Mouse (Mus musculus) stomach, postnatal 0 days (tissue): ENCODE results near the gene Gm49396. TPM values are rescaled to one million over a fixed set of nuclear protein-coding genes. Genes with fewer than 3 reads are reported as not detected.

Experiments
- ATAC-seq: fragments of 200-750 bp; cut with Nextera tagmentation; 2 replicates; pipeline ENCODE4 v1.8.0; 2017; ENCODE audit not compliant: low FRiP score, low TSS enrichment
- DNase-seq: peaks from one replicate; pipeline ENCODE4 v3.0.0-alpha.2; 2016; ENCODE audit warnings: low spot score
- H3K27ac ChIP-seq: fragments of 300-500 bp; sonication (generic); replicated peaks from 2 replicates; pipeline ENCODE4 v1.5.1; 2014; ENCODE audit warnings: mild to moderate bottlenecking, control low read depth
- H3K27me3 ChIP-seq: fragments of 300-500 bp; sonication (generic); 2 replicates; pipeline ENCODE4 v1.6.1; 2014; ENCODE audit warnings: low read length; ENCODE audit not compliant: control insufficient read depth, insufficient read depth
- H3K36me3 ChIP-seq: fragments of 300-500 bp; sonication (generic); 2 replicates; pipeline ENCODE4 v1.6.1; 2014; ENCODE audit warnings: low read length, mixed read lengths; ENCODE audit not compliant: control insufficient read depth, insufficient read depth
- H3K4me1 ChIP-seq: fragments of 300-500 bp; sonication (generic); replicated peaks from 2 replicates; pipeline ENCODE4 v1.6.1; 2014; ENCODE audit warnings: antibody characterized with exemption; ENCODE audit not compliant: control insufficient read depth, insufficient read depth
- H3K4me2 ChIP-seq: fragments of 300-500 bp; sonication (generic); replicated peaks from 2 replicates; pipeline ENCODE4 v1.6.1; 2014; ENCODE audit warnings: low read depth, mild to moderate bottlenecking, control low read depth, moderate library complexity
- H3K4me3 ChIP-seq: fragments of 300-500 bp; sonication (generic); 2 replicates; pipeline ENCODE4 v1.5.1; 2014; ENCODE audit warnings: low read depth, low read length, control low read depth
- H3K9ac ChIP-seq: fragments of 300-500 bp; sonication (generic); 2 replicates; pipeline ENCODE4 v1.6.1; 2014; ENCODE audit warnings: mild to moderate bottlenecking, low read length, control low read depth, mixed read lengths
- H3K9me3 ChIP-seq: fragments of 300-500 bp; sonication (generic); 2 replicates; pipeline ENCODE4 v1.6.1; 2016; ENCODE audit warnings: low read length; ENCODE audit not compliant: control insufficient read depth
- CTCF ChIP-seq: IDR thresholded peaks from 2 replicates; pipeline ENCODE4 v1.5.1; 2016; ENCODE audit warnings: antibody characterized with exemption, low read depth, mild to moderate bottlenecking, moderate library complexity
- EP300 ChIP-seq: optimal IDR thresholded peaks from 2 replicates; pipeline ENCODE3; 2016; ENCODE audit warnings: antibody characterized with exemption
- WGBS: fragments of 180-500 bp; shearing (Covaris S2); extraction: QIAGEN DNeasy Blood & Tissue Kit; methylation state at CpG from one replicate; pipeline ENCODE4 v1.1.7; 2014; 5-methylcytosine and 5-hydroxymethylcytosine counted together
- polyA plus RNA-seq: library from polyadenylated mRNA; unstranded; fragments of >200 nt; fragmentation: Nextera tagmentation; extraction: Ambion mirVana; gene quantifications from 2 replicates; pipeline ENCODE4 v1.2.1, GENCODE M21; 2015

Gm49396 gene
- polyA plus RNA-seq, 1 experiment from 2014 or later, result 2.5 TPM

DNA sequence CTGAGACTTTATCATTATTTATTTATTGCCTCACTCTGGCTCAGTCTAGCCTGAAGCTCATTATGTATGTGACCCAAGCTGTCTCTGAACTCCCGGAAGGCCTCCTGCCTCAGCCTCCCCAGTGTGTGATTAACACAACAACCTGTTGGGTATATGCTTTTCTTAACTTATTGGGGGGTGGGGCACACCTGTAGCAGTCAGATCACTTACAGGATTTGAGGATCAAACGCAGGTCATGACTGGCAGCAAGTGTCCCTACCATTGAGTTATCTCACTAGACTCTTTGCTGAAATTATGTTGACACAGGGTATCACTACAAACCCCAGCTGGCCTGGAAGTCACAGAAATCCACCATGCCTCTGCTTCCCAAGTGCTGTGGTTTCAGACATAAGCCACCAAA lies 2.8 kb upstream of the Gm49396 start:
- no peaks in the 10 kb centered on the region for H3K9me3 ChIP-seq
- TF ChIP-seq CTCF (no peak), EP300 (no peak)
- no peaks in the 10 kb centered on the region for H3K27me3 ChIP-seq
- no peak overlapping the region for H3K27ac ChIP-seq
- 66% methylated on average over 2 of the region's 2 CpGs for WGBS
- 0 out of 2 replicates have a peak, but pooled peaks cover 3% of the 10 kb centered on the region for H3K4me1 ChIP-seq
- H3K36me3 ChIP-seq, result peaks cover 10% of the 10 kb centered on the region; the same call in 1 of the 2 replicates
- no peak for ATAC-seq
- DNase-seq, result no peak
- H3K4me2 ChIP-seq, result no peak overlapping the region
- no peak overlapping the region for H3K4me3 ChIP-seq
- no peak overlapping the region for H3K9ac ChIP-seq

DNA sequence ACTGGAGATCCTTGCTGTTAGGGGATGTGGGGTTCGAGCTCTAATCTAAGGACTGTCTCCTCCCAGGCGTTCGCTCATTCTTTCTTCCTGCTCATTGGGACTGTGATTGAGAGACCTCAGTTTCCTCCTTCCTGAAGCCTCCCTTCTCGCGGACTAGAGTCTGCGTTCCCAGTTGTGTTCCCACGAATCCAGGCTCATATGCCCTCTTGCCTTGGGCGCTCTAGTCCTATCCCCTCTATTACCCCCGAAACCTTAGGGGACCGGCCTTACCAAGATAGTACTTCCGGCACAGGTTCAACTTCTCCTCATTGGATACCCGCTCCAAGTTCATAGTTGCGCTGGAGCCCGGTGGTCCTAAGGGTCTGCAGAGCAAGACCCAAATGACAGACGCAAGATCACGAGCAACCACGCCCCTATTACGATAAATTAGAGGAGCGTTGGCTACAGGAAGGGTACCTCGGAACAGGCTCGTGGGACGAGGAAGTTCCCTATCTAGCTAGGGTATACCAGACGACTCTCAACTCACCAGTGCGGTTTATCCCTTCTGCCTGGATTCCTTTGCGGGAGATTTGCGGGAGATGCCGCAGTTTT lies 523 bp upstream of the Gm49396 start:
- H3K36me3 ChIP-seq, result peaks cover 10% of the 10 kb centered on the region
- WGBS, result 1% methylated on average over 27 of the region's 27 CpGs
- 0 out of 2 replicates have a peak, but pooled peaks cover 3% of the 10 kb centered on the region for H3K4me1 ChIP-seq
- no peaks in the 10 kb centered on the region for H3K27me3 ChIP-seq
- no peaks in the 10 kb centered on the region for H3K9me3 ChIP-seq
- H3K27ac ChIP-seq, result peak overlapping the region; percentile 86
- TF ChIP-seq CTCF (no peak), EP300 (no peak)
- ATAC-seq (no peak), DNase-seq (peak; percentile 34)
- peak overlapping the region; percentile 78 for H3K4me2 ChIP-seq
- H3K4me3 ChIP-seq, result peak overlapping the region; percentile 58
- peak overlapping the region; percentile 66 for H3K9ac ChIP-seq

DNA sequence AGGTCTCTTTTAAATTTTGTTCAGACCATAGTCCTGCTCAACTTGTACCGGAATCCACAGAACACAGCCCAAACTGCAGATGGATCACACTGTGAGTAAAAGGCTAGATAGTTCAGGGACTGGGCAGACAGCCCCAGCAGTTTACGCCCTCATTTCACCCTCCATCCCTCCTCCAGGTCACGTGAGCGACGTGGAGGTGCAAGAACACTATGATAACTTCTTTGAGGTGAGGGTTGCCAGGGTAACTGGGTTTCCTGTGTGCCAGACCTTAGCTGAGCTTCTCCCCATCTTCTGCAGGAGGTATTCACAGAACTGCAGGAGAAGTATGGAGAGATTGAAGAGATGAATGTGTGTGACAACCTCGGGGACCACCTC lies 749 bp downstream of the Gm49396 start:
- Histone ChIP-seq H3K4me3 (peak overlapping the region; percentile 58), H3K4me1 (0 out of 2 replicates have a peak, but pooled peaks cover 3% of the 10 kb centered on the region), H3K9ac (peak overlapping the region; percentile 64; the same call in 1 of the 2 replicates), H3K27ac (peak overlapping the region; percentile 91), H3K9me3 (no peaks in the 10 kb centered on the region), H3K4me2 (peak overlapping the region; percentile 56), H3K36me3 (peaks cover 19% of the 10 kb centered on the region), H3K27me3 (no peaks in the 10 kb centered on the region)
- TF ChIP-seq CTCF (no peak), EP300 (no peak)
- no peak for DNase-seq
- WGBS, result 14% methylated on average over 6 of the region's 6 CpGs
- no peak for ATAC-seq

- Histone ChIP-seq H3K27me3 (no peaks in the 10 kb centered on the region), H3K4me1 (0 out of 2 replicates have a peak, but pooled peaks cover 3% of the 10 kb centered on the region), H3K36me3 (peaks cover 22% of the 10 kb centered on the region), H3K9ac (no peak within 1 kb of the TSS), H3K9me3 (no peaks in the 10 kb centered on the region), H3K27ac (no peak within 1 kb of the TSS), H3K4me2 (no peak within 1 kb of the TSS), H3K4me3 (no peak within 1 kb of the TSS)
- DNase-seq (no peak), ATAC-seq (no peak)
- WGBS, result 91% methylated on average over 12 of the region's 12 CpGs
- TF ChIP-seq EP300 (no peak), CTCF (no peak)
These were observed 1.9 kb downstream of the Gm49396 start, which contains the start of gene Igflr1 for GRCm38 (mm10) chr7:30564970-30565571. TSS of gene Igflr1 (plus strand) at chr7:30565427.

DNA sequence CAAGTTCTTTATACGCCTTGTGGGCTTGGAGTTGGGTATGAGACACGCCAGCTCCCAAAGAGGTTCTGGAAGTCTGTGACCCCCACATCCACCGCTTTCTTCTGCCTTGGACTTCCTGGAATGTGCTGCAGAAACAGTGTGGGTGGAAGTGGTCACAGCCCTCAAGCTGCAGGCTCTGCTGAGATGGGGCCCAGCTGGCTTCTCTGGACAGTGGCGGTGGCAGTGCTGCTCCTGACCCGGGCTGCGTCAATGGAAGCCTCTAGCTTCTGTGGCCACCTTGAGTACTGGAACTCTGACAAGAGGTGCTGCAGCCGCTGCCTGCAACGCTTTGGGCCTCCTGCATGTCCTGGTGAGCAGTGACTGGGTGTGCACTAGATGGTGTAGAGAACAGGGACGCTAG lies 2.9 kb downstream of the Gm49396 start:
- no peaks in the 10 kb centered on the region for H3K9me3 ChIP-seq
- no peak overlapping the region for H3K4me3 ChIP-seq
- DNase-seq (no peak), ATAC-seq (no peak)
- H3K9ac ChIP-seq, result no peak overlapping the region
- no peak overlapping the region for H3K27ac ChIP-seq
- H3K4me1 ChIP-seq, result 0 out of 2 replicates have a peak, but pooled peaks cover 3% of the 10 kb centered on the region
- H3K4me2 ChIP-seq, result no peak overlapping the region
- no peaks in the 10 kb centered on the region for H3K27me3 ChIP-seq
- TF ChIP-seq CTCF, result no peak
- no peak for TF ChIP-seq EP300
- peaks cover 32% of the 10 kb centered on the region for H3K36me3 ChIP-seq
- 81% methylated on average over 9 of the region's 9 CpGs for WGBS

DNA sequence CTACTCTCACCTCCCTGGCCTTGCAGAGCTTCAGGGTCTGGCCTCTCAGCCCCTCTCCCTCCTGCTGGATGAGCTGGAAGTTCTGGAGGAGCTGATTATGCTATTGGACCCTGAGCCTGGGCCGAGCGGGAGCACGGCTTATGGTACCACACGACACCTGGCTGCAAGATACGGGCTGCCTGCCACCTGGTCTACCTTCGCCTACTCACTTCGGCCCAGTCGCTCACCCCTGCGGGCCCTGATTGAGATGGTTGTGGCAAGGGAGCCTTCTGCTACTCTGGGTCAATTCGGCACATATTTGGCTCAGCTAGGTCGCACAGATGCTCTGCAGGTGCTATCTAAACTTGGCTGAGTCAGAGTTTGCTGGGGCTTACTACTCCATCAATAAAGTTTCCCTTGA lies 4.4 kb downstream of the Gm49396 start:
- DNase-seq (no peak), ATAC-seq (no peak)
- no peak for TF ChIP-seq EP300
- TF ChIP-seq CTCF, result no peak
- Histone ChIP-seq H3K27ac (no peak overlapping the region), H3K4me1 (0 out of 2 replicates have a peak, but pooled peaks cover 3% of the 10 kb centered on the region), H3K4me3 (no peak overlapping the region), H3K36me3 (peaks cover 39% of the 10 kb centered on the region), H3K9ac (no peak overlapping the region), H3K27me3 (no peaks in the 10 kb centered on the region), H3K4me2 (no peak overlapping the region), H3K9me3 (no peaks in the 10 kb centered on the region)
- WGBS, result 89% methylated on average over 11 of the region's 11 CpGs
